Mouse (Mus musculus) liver, adult 2 months (tissue): Measurements from ENCODE around the gene Rabl6. TPM values are rescaled to one million over a fixed set of nuclear protein-coding genes. Genes with fewer than 3 reads are reported as not detected.

ENCODE experiments used
- DNase-seq: peaks from one replicate; pipeline ENCODE4 v3.0.0-alpha.2; 2011; ENCODE audit warnings: low read depth, low spot score; ENCODE audit errors: extremely low read depth
- H3K27ac ChIP-seq: fragments of 200-500 bp; replicated peaks from 2 replicates; pipeline ENCODE4 v1.5.1; 2012; ENCODE audit warnings: low read depth, mild to moderate bottlenecking, control low read depth, inconsistent platforms, low read length; ENCODE audit not compliant: insufficient read depth
- H3K27me3 ChIP-seq: fragments of 200-500 bp; 2 replicates; pipeline ENCODE4 v1.6.1; 2012; ENCODE audit warnings: mild to moderate bottlenecking, moderate library complexity, low read length, inconsistent platforms; ENCODE audit not compliant: control insufficient read depth, insufficient read depth
- H3K36me3 ChIP-seq: fragments of 200-500 bp; 2 replicates; pipeline ENCODE4 v1.6.1; 2012; ENCODE audit warnings: low read length, inconsistent platforms; ENCODE audit not compliant: control insufficient read depth, insufficient read depth
- H3K4me1 ChIP-seq: fragments of 200-500 bp; 2 replicates; pipeline ENCODE4 v1.6.1; 2011; ENCODE audit warnings: low read length; ENCODE audit not compliant: control insufficient read depth, insufficient read depth
- H3K4me3 ChIP-seq: fragments of 200-500 bp; 2 replicates; pipeline ENCODE4 v1.5.1; 2011; ENCODE audit warnings: low read depth, mild to moderate bottlenecking, control low read depth, low read length, moderate library complexity; ENCODE audit not compliant: insufficient read depth
- H3K79me2 ChIP-seq: fragments of 200-500 bp; 2 replicates; pipeline ENCODE4 v1.6.1; 2012; ENCODE audit warnings: inconsistent platforms, mild to moderate bottlenecking, low read length, moderate library complexity; ENCODE audit not compliant: control insufficient read depth, insufficient read depth
- H3K9ac ChIP-seq: fragments of 200-500 bp; 2 replicates; pipeline ENCODE4 v1.6.1; 2012; ENCODE audit warnings: low read depth, mild to moderate bottlenecking, control low read depth, inconsistent platforms, low read length
- CTCF ChIP-seq: fragments of 200-500 bp; IDR thresholded peaks from 2 replicates; pipeline ENCODE4 v1.5.1; 2011; ENCODE audit warnings: low read depth, low read length, control low read depth
- POLR2A ChIP-seq: fragments of 200-500 bp; IDR thresholded peaks from 2 replicates; pipeline ENCODE4 v1.6.1; 2011; ENCODE audit warnings: low read length, control low read depth; ENCODE audit not compliant: insufficient read depth; ENCODE audit errors: extremely low read depth
- WGBS: fragments of 180-500 bp; shearing (Covaris S2); methylation state at CpG from one replicate; pipeline ENCODE4 v1.1.7; 2018; 5-methylcytosine and 5-hydroxymethylcytosine counted together
- polyA plus RNA-seq: library from polyadenylated mRNA; depleted of rRNA; stranded (reverse); fragments of >200 nt; gene quantifications from 2 replicates; pipeline ENCODE4 v1.2.3, GENCODE M21; 2012
- total RNA-seq: library from RNA; depleted of rRNA; stranded (reverse); fragments of >200 nt; gene quantifications from 2 replicates; pipeline ENCODE4 v1.2.3, GENCODE M21; 2014

The Rabl6 gene
- total and polyA plus RNA-seq, 2 experiments: 15.4 to 29.6 TPM

GRCm38 (mm10) chr2:25616398-25616797 lies 8.1 kb upstream of the Rabl6 start:
- TF ChIP-seq POLR2A (no peak), CTCF (no peak)
- Histone ChIP-seq H3K79me2 (no peaks in the 10 kb centered on the region), H3K36me3 (peaks cover 2% of the 10 kb centered on the region; the same call in 1 of the 2 replicates), H3K27ac (no peak overlapping the region), H3K27me3 (no peaks in the 10 kb centered on the region), H3K4me1 (no peaks in the 10 kb centered on the region), H3K9ac (no peak overlapping the region), H3K4me3 (no peak overlapping the region)
- no peak for DNase-seq
- WGBS: 23% methylated on average over 22 of the region's 22 CpGs

GRCm38 (mm10) chr2:25608671-25609070 lies 350 bp upstream of the Rabl6 start:
- no peak for TF ChIP-seq CTCF
- TF ChIP-seq POLR2A: no peak
- peak overlapping the region; percentile 97; the same call in 1 of the 2 replicates for H3K4me3 ChIP-seq
- H3K36me3 ChIP-seq: no peaks in the 10 kb centered on the region
- H3K4me1 ChIP-seq: peaks cover 11% of the 10 kb centered on the region; the same call in 1 of the 2 replicates
- peaks cover 20% of the 10 kb centered on the region; the same call in 1 of the 2 replicates for H3K79me2 ChIP-seq
- no peak for DNase-seq
- H3K9ac ChIP-seq: no peak overlapping the region
- WGBS: 61% methylated on average over 10 of the region's 10 CpGs
- no peak overlapping the region for H3K27ac ChIP-seq
- H3K27me3 ChIP-seq: no peaks in the 10 kb centered on the region

GRCm38 (mm10) chr2:25602526-25602925 lies 5.8 kb downstream of the Rabl6 start:
- Histone ChIP-seq H3K36me3 (peaks cover 22% of the 10 kb centered on the region), H3K9ac (no peak overlapping the region), H3K27ac (no peak overlapping the region), H3K79me2 (peaks cover 12% of the 10 kb centered on the region; the same call in 1 of the 2 replicates), H3K27me3 (no peaks in the 10 kb centered on the region), H3K4me1 (peaks cover 8% of the 10 kb centered on the region; the same call in 1 of the 2 replicates), H3K4me3 (no peak overlapping the region)
- 89% methylated on average over 5 of the region's 5 CpGs for WGBS
- TF ChIP-seq CTCF: no peak
- TF ChIP-seq POLR2A: no peak
- DNase-seq: no peak

- TF ChIP-seq CTCF: no peak
- no peak for TF ChIP-seq POLR2A
- no peaks in the 10 kb centered on the region for H3K79me2 ChIP-seq
- peak; percentile 26 for DNase-seq
- H3K4me3 ChIP-seq: no peak overlapping the region
- H3K4me1 ChIP-seq: no peaks in the 10 kb centered on the region
- no peaks in the 10 kb centered on the region for H3K27me3 ChIP-seq
- no peak overlapping the region for H3K9ac ChIP-seq
- no peak overlapping the region for H3K27ac ChIP-seq
- peaks cover 41% of the 10 kb centered on the region for H3K36me3 ChIP-seq
- 67% methylated on average over 2 of the region's 2 CpGs for WGBS
These were observed 8.3 kb downstream of the Rabl6 start for GRCm38 (mm10) chr2:25600037-25600436.

DNA sequence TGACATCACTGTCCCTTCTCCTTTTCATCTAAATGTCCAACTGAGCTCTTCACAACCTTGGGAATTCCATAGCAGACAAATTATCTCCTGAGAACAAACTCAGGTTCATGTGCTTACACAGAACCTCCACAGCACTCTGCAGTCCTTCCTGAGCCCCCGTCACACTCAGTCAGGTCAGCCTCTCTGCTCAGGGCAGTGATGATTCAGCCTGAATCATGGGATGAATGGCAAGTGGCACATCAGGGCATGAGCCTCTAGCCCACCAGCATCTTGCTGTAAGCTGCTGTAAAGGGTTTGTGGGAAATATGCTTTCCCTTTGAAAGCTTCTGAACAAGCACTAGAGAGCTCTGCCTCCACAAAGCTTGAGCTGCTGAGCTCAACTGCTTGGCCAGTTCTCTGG lies 9.6 kb downstream of the Rabl6 start:
- Histone ChIP-seq H3K4me1 (no peaks in the 10 kb centered on the region), H3K27me3 (no peaks in the 10 kb centered on the region), H3K9ac (no peak overlapping the region), H3K79me2 (no peaks in the 10 kb centered on the region), H3K36me3 (peaks cover 48% of the 10 kb centered on the region), H3K4me3 (no peak overlapping the region), H3K27ac (no peak overlapping the region)
- DNase-seq: no peak
- TF ChIP-seq POLR2A (no peak), CTCF (no peak)
- 97% methylated on average over 1 of the region's 1 CpGs for WGBS

DNA sequence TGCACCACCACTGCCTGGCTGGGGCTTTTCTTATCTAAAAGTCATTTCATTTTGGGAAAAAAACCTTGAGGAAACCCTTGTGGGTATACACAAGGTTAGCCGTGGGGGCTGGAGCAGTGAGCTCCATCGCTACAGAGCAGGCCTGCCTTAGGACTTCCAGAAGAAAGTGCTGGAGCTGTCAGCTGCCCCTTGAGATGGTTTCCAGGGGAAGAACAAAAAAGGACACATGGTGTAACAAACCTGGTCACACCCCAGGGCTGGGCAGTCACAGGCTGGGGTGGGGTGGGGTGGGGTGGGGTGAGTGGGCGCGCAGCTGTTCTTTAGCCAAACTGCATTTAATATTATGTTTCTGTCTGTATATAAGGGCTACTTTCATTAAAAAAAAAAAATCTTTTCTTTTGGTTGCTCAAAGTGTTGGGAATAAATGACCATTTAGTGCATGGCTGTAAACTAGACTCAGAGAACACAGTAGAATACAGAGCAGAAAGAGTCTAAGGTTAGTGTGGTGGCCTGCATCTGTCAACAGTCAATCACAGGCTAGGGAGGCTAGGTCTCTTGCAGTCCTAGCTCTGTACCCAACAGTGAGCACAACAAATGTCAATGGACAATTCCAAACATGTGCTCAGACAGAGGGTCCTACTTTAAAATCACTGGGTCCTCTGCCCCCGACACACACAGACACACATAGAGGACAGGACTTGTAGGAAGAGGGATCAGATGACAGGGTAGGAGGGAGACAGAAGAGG lies 11.4 kb downstream of the Rabl6 start:
- Histone ChIP-seq H3K27me3 (no peaks in the 10 kb centered on the region), H3K36me3 (peaks cover 57% of the 10 kb centered on the region), H3K4me3 (no peak overlapping the region), H3K9ac (no peak overlapping the region), H3K79me2 (no peaks in the 10 kb centered on the region), H3K4me1 (no peaks in the 10 kb centered on the region), H3K27ac (no peak overlapping the region)
- TF ChIP-seq CTCF: no peak
- no peak for TF ChIP-seq POLR2A
- WGBS: 95% methylated on average over 5 of the region's 5 CpGs
- DNase-seq: no peak
